Mouse (Mus musculus) CD4-positive helper T cell, adult 2 months (primary cell): Measurements from ENCODE around the gene Safb2.

Experiments
- DNase-seq: peaks from one replicate; pipeline ENCODE4 v3.0.0-alpha.2; 2012; ENCODE audit warnings: low read depth, missing footprints, low spot score

Safb2 gene

DNA sequence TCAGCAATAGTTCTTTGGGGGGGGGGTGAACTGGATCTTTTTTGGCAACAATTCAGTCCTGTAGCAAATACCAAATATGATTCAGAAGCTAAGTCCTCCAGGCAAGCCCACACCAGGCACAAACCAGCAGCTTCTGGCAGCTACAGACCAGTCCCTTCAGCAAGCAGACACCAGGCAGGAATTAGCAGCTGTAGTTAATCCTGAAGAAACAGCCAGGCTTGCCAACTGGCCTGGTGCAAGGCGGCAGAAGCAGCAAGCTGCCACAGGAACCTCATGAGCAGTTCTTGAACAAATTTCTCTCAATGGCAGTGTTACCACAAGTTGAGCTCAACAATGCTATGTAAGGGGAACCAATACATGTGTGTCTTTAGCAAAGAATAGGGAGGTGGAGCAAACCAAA, 61.6 kb downstream of the Safb2 start:
- no peak for DNase-seq

DNA sequence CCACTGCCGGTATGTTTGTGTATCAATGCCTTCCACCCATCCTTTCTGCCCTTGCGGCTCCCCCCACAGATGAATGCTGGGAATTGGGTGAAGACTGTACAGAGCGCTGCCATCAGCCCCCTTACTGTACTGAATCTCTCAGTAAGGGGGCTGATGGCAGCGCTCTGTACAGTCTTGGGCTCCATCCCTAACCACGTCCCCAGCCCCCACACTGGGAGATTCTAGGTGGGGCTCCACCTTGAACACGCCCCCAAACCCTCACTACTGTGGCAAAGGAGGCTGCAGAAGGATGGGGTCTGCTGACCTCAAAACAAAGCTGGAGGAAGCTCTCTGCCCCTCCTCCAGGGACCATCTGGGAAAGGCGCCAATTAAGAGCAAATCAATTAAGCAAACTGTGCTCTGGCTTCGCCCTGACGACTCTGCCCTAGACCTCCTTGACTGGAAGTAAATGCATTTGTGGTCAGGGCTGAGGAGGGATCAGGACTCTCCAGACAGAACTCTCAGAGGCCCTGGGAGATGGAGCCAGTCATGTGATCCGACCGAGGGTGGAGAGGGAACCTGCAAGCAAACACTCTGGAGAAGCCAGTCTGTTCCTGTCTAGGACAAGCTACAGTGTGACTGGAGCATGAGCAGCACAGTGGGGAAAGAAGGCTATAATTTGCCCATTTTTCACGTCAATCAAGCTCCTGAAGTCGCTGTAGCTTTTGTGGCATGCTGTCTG, 68.5 kb downstream of the Safb2 start:
- DNase-seq: no peak

DNA sequence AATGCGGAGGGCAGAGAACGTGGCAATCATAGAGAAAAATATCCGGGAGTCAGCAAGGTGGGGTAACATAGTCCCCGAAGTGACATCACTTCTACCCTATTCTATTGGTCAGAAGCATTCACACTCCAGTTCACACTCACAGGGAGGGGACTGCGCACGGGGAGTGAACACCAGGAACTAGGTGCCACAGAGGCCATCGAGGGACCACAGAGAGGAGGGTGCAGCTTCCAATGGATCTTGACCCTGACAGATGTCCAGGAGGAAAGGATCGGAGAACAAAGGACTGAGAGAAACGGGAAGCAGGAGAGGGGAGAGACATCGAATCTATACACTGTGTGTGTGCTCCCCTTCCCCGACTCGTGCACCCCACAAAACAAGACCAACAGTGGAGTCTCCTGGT, 69.5 kb downstream of the Safb2 start:
- no peak for DNase-seq

DNA sequence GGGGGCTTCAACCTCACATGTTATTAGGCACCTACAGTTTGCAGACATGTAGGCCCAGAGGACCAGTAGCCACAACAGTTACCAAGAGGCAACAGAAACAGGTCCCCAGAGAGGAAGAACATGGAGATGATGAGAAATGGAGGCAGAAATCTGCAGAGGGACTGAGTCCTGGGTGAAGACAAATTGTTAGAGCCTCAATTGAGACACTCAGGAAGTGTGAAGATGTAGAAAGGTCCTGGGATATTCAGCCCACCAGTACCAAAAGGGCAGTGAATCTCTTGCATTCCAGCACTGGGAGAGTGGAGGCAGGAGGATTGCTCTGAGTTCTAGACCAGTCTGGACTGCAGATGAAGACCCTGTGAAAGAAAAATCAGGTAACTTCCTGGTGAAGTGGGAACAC, 70.1 kb downstream of the Safb2 start:
- no peak for DNase-seq

GRCm38 (mm10) chr17:56512310-56512709, 72.1 kb downstream of the Safb2 start, which contains the start of gene Znrf4:
TSS of gene Znrf4 (minus strand) at chr17:56512431.
- no peak for DNase-seq

GRCm38 (mm10) chr17:56511707-56512090, 72.7 kb downstream of the Safb2 start:
- no peak for DNase-seq

DNA sequence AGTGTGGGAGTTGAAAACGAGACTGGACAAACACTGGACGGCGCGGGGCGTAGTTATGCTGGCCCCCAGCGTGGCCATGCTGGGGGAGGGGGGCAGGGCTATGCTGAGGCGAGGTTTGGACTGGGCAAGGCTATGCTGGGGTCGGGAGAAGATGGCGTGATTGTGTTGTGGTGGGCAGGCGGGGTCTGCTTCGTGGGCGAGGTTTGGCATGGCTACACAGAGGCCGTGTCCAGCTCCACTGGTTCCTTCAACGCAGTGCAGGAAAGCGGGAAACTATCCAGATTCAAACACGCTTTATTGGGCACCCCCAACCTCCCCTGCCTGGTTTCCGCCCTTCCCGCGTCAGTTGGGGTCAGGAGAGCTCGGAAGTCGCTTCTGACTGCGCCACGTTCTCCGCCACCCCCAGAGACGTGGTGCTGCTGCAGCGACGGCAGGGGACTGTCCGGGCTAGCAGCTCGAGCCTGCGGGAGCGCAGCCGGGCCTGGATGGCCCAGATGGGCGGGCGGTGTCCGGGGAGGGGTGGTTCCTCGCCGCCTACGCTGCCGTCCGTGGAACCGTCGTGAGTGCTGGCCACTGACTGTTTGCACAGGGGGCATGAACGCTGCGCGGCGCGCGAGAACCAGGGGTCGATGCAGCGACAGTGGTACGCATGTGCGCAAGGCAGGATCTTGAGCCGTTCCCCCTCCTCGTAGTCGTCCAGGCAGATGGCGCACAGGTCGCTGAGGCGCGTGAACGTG, 73.2 kb downstream of the Safb2 start:
- no peak for DNase-seq
